Mouse (Mus musculus) intestine, embryonic 14.5 days (tissue): ENCODE data around the gene Kcnk4. TPM values are rescaled to one million over a fixed set of nuclear protein-coding genes. Genes with fewer than 3 reads are reported as not detected.
"Not testable (repeated sequence)": the region's sequence is repeated elsewhere in the genome, so short reads cannot be mapped to it uniquely, and the experiment has no call there.

Source experiments
- ATAC-seq: fragments of 200-750 bp; cut with Nextera tagmentation; replicated peaks from 2 replicates; pipeline ENCODE4 v1.8.0; 2017; ENCODE audit warnings: low read depth, moderate number of reproducible peaks, moderate TSS enrichment, moderate library complexity; ENCODE audit not compliant: low FRiP score, low TSS enrichment
- DNase-seq: peaks from one replicate; pipeline ENCODE4 v3.0.0-alpha.2; 2018; ENCODE audit warnings: low spot score
- H3K27ac ChIP-seq: fragments of 300-500 bp; sonication (generic); 2 replicates; pipeline ENCODE4 v1.5.1; 2014; ENCODE audit warnings: low read depth, mild to moderate bottlenecking, control low read depth
- H3K27me3 ChIP-seq: fragments of 300-500 bp; sonication (generic); replicated peaks from 2 replicates; pipeline ENCODE4 v1.6.1; 2014; ENCODE audit warnings: low read length, control low read depth; ENCODE audit not compliant: control insufficient read depth, insufficient read depth
- H3K36me3 ChIP-seq: fragments of 300-500 bp; sonication (generic); 2 replicates; pipeline ENCODE4 v1.6.1; 2014; ENCODE audit warnings: low read length, control low read depth; ENCODE audit not compliant: control insufficient read depth, insufficient read depth
- H3K4me1 ChIP-seq: fragments of 300-500 bp; sonication (generic); replicated peaks from 2 replicates; pipeline ENCODE4 v1.6.1; 2014; ENCODE audit warnings: low read length, control low read depth, mixed read lengths; ENCODE audit not compliant: control insufficient read depth, insufficient read depth
- H3K4me2 ChIP-seq: fragments of 300-500 bp; sonication (generic); 2 replicates; pipeline ENCODE4 v1.6.1; 2014; ENCODE audit warnings: low read length
- H3K4me3 ChIP-seq: fragments of 300-500 bp; sonication (generic); 2 replicates; pipeline ENCODE4 v1.5.1; 2014; ENCODE audit warnings: low read depth, low read length, control low read depth, mixed read lengths
- H3K9ac ChIP-seq: fragments of 300-500 bp; sonication (generic); 2 replicates; pipeline ENCODE4 v1.6.1; 2014; ENCODE audit warnings: mild to moderate bottlenecking, low read length
- H3K9me3 ChIP-seq: fragments of 300-500 bp; sonication (generic); 2 replicates; pipeline ENCODE4 v1.6.1; 2016; ENCODE audit warnings: low read length, control low read depth; ENCODE audit not compliant: control insufficient read depth
- WGBS: fragments of 180-500 bp; shearing (Covaris S2); extraction: QIAGEN DNeasy Blood & Tissue Kit; methylation state at CpG from one replicate; pipeline ENCODE4 v1.1.7; 2014; 5-methylcytosine and 5-hydroxymethylcytosine counted together
- polyA plus RNA-seq: library from polyadenylated mRNA; unstranded; fragments of >200 nt; fragmentation: Nextera tagmentation; extraction: Ambion mirVana; gene quantifications from 2 replicates; pipeline ENCODE4 v1.2.1, GENCODE M21; 2014

Kcnk4 gene
- polyA plus RNA-seq, 1 experiment from 2014 or later = 0.22 TPM

DNA sequence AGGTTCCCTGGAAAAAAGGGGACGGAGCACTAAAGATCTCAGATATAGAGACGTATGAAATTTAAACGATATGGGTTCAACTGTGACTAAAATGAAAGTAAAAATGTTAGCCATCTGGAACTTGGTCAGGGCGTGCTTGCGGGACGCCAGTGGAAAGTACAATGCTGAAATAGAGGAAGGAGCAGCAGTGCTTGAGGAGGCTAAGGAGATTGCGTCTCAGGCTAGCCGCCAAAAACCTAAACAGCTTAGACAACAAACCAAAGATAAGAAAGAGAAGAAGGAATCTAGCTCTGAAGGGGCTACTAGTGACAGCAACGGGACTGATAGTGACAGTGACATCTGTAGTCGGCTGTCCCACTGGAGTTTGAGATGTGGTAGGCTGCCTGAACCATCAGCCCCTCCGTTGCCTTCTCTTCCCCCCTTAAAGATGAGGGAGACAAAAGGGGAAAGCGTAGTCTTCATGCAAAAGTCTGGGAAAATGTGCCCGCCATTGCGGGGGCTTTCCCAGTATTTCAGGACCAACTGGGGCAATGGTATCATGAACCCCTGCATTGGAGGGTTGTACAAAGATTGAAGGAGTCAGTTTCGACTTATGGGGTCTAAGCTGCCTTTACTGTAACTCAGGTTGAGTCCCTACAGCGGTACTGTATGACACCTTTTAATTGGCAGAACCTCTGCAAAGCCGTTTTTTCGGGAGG is 38.6 kb downstream of the Kcnk4 start:
- WGBS = 91% methylated on average over 18 of the region's 18 CpGs
- H3K27ac ChIP-seq, H3K4me1 ChIP-seq, H3K27me3 ChIP-seq, H3K9me3 ChIP-seq, H3K4me2 ChIP-seq, H3K9ac ChIP-seq, H3K4me3 ChIP-seq, H3K36me3 ChIP-seq, DNase-seq, ATAC-seq: not testable (repeated sequence)

DNA sequence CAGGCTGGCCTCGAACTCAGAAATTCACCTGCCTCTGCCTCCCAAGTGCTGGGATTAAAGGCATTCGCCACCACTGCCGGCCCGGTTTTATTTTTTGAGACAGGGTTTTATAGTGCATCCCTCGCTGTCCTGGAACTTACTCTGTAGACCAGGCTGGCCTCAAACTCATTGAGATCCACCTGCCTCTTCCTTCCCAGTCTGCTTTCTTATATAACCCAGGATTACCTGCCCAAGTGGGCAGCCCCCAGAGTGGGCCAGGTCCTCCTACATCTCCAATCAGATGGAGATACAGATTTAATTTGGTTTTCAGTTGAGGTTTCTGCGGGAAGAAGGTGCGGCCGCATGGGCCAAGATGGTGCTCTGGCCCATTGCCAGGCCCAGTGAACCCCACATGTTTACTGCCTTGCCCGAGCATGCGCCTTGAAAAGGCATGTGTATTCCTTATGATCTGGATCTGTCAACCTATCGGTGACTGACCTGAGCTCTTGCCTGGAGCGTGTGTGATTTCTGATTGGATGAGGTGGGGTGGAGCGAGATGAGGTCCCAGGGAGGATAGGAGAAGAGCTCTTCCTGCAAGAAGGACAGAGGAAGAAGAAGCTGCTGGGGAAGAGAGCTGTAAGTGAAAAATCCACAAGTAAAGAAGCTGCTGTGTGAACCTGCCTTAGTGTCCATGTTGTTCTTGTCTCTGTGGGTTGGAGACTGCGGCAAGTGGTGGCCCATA is 40.4 kb downstream of the Kcnk4 start:
- H3K27me3 ChIP-seq = no peaks in the 10 kb centered on the region
- H3K27ac ChIP-seq = no peak overlapping the region
- H3K4me2 ChIP-seq = no peak overlapping the region
- no peaks in the 10 kb centered on the region for H3K4me1 ChIP-seq
- DNase-seq = no peak
- WGBS = 92% methylated on average over 14 of the region's 14 CpGs
- H3K36me3 ChIP-seq = no peaks in the 10 kb centered on the region
- no peak for ATAC-seq
- H3K4me3 ChIP-seq = no peak overlapping the region
- no peak overlapping the region for H3K9ac ChIP-seq
- 0 out of 2 replicates have a peak, but pooled peaks cover 2% of the 10 kb centered on the region for H3K9me3 ChIP-seq

DNA sequence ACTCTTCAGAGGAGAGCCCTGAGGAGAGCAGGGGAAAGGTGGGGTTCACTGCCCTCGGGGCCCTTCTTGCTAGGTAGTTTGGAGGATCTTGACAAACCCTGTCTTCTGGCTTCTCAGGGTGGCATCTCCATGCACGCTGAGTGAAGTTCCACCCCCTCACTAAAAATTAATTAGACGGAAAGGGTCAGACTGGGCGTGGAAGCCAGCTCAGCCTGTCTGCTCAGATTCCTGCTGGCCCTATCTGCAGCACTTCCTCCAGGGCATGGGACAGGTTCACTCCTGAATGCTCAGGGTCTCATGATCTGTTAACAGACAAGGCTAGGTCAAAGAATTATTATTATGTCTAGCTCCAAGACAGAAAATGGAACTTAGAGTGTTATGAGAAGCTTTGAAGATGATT is 41.8 kb downstream of the Kcnk4 start:
- Histone ChIP-seq H3K4me2 (no peak overlapping the region), H3K4me3 (no peak overlapping the region), H3K9ac (no peak overlapping the region), H3K36me3 (no peaks in the 10 kb centered on the region), H3K27me3 (no peaks in the 10 kb centered on the region), H3K27ac (no peak overlapping the region), H3K4me1 (no peaks in the 10 kb centered on the region), H3K9me3 (0 out of 2 replicates have a peak, but pooled peaks cover 2% of the 10 kb centered on the region)
- ATAC-seq (no peak), DNase-seq (no peak)
- WGBS = 49% methylated on average over 4 of the region's 4 CpGs

DNA sequence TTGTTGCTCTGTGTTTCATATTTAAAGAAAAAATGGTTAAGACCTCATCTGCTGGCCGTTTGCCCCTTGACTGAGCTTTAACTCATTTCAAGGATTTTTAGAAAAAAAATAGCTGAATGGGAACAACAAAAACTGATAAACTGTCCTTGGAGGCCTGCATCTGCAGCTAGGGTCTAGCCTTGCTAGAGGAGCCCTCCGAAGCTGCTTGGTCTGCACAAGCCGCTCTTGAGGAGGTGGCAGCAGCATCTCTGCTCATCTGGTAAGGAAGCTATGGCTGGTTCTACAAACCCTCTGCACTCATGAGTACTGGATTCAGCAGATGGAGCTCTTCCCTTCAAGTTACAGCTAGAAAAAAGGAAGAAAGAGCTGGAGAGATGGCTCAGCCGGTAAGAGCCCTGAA is 56.4 kb downstream of the Kcnk4 start:
- H3K4me3 ChIP-seq = no peak overlapping the region
- H3K36me3 ChIP-seq = no peaks in the 10 kb centered on the region
- no peak overlapping the region for H3K9ac ChIP-seq
- H3K27me3 ChIP-seq = no peaks in the 10 kb centered on the region
- no peak overlapping the region for H3K4me2 ChIP-seq
- ATAC-seq (no peak), DNase-seq (no peak)
- WGBS = 89% methylated on average over 4 of the region's 4 CpGs
- peaks cover 4% of the 10 kb centered on the region; the same call in 1 of the 2 replicates for H3K9me3 ChIP-seq
- no peak overlapping the region for H3K27ac ChIP-seq
- no peaks in the 10 kb centered on the region for H3K4me1 ChIP-seq

DNA sequence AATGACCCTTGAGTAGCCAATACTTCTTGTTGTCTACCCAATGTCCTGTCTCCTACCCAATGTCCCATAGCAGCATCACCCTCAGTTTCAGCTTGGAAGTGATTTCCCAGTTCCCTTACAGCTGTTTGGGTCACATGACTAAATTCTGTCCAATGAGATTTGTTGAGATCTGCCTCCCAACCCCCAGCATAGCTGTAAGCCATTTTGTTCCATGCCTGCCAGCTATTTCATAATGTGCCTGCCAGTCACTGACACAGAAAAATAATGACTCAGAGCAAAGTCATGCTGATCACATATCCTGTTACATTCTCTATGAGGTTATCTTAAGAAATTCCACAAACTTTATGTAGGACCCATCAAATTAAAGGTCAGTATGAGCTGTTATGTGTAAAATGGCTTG is 57.5 kb downstream of the Kcnk4 start:
- Histone ChIP-seq H3K27me3 (no peaks in the 10 kb centered on the region), H3K27ac (no peak overlapping the region), H3K36me3 (no peaks in the 10 kb centered on the region), H3K9me3 (peaks cover 4% of the 10 kb centered on the region; the same call in 1 of the 2 replicates), H3K4me3 (no peak overlapping the region), H3K4me1 (no peaks in the 10 kb centered on the region), H3K9ac (no peak overlapping the region), H3K4me2 (no peak overlapping the region)
- ATAC-seq = no peak
- DNase-seq = no peak

DNA sequence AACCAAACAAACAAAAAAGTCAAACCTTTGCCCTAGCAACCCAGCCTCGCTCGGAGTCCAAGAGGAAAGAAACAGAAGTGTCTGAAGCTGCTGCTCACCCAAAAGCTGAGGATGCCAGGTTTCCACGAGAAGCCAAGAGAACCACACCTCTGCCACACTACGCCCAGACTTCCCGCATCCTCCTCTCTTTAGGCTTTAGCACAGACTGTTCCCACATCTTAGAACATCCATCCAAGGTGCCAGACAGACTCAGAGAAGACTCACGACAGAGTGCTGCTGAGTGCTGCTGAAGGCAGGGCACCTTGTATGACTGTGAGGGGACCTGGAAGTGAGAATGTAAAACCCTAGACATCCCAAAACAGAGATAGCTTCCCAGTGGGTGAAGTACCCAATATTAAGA is 58.5 kb downstream of the Kcnk4 start:
- no peak overlapping the region for H3K4me2 ChIP-seq
- ATAC-seq (no peak), DNase-seq (no peak)
- H3K36me3 ChIP-seq = no peaks in the 10 kb centered on the region
- H3K27me3 ChIP-seq = no peaks in the 10 kb centered on the region
- H3K4me1 ChIP-seq = no peaks in the 10 kb centered on the region
- H3K27ac ChIP-seq = no peak overlapping the region
- H3K9ac ChIP-seq = no peak overlapping the region
- H3K4me3 ChIP-seq = no peak overlapping the region
- peaks cover 4% of the 10 kb centered on the region; the same call in 1 of the 2 replicates for H3K9me3 ChIP-seq
- 85% methylated on average over 6 of the region's 6 CpGs for WGBS

DNA sequence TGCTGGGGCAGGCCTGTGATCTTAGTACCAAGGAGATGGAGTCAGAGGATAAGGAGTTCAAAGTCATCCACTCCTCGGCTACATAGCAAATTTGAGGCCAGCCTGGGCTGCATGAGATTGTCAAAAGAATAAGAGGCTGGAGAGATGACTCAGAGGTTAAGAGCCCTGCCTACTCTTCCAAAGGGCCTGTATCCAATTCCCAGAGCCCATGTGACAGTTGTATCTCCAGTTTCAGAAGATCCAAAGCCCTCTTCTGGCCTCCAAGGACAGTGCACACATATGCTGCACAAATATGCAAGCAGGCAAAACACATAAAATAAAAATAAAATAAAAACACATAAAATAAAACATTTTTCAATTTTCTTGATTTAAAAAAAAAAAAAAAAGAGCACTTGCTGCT is 60.1 kb downstream of the Kcnk4 start:
- Histone ChIP-seq H3K27me3 (no peaks in the 10 kb centered on the region), H3K4me1 (no peaks in the 10 kb centered on the region), H3K36me3 (no peaks in the 10 kb centered on the region), H3K4me3 (no peak overlapping the region), H3K27ac (no peak overlapping the region), H3K9me3 (no peaks in the 10 kb centered on the region), H3K9ac (no peak overlapping the region), H3K4me2 (no peak overlapping the region)
- 88% methylated on average over 1 of the region's 1 CpGs for WGBS
- DNase-seq (no peak), ATAC-seq (no peak)
